Mouse (Mus musculus) layer of hippocampus, adult 9-10 months (tissue): ENCODE measurements at regions not wholly inside any gene's neighbourhood (a gene's known extent, or its start where the extent isn't known, plus 50 kb on each side); places are given as distances from the start of the nearest gene placed in this dataset.
"Not testable (repeated sequence)": the region's sequence is repeated elsewhere in the genome, so short reads cannot be mapped to it uniquely, and the experiment has no call there.

Source experiments
- DNase-seq: peaks from one replicate; pipeline ENCODE4 v3.0.0; 2022; ENCODE audit warnings: low spot score

DNA sequence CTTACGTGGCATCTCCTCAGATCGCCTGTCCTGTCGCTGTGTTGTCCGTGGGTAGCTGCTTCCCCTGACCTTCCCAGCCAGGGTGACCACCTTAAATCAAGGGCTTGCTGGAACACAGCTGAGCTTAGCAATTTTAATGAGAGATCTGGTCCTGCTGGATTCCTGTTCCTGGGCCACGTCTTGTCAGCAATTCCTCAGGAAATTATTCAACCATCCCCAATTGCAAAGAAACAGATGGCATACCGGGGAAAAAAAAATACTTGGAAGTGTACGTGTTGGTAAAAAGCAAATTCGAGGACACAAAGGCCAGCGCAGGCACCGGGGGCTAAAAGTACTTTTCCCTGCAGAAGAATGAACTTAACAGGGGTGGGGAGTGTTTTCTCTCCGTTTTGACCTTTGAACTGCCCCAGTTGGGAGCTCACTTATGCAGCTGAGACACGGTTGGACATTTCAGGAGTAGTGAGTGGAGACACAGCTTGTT is 107.0 kb upstream of the Rhobtb1 start:
- no peak for DNase-seq

DNA sequence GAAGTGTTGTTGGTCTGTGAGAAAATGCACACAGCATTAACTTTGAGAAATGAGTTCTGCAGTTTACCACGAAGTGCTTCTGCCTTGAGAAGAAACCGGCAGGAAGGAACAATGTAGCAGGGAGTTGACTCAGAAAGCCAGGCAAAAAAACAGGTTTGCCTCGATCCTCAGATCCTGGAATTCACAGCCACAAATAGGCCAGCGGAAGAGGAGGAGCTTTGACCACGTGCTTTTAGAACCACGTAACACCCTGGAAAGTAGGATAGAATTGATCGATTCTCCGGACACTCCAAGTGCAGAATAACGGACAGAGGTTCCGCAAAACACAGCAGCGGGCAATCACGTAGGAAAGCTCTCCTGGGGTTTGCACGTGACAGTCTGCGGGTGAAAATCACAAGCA is 106.0 kb upstream of the Rhobtb1 start:
- no peak for DNase-seq

GRCm38 (mm10) chr10:69046008-69046555 is 105.2 kb upstream of the Rhobtb1 start:
- no peak for DNase-seq

- no peak for DNase-seq
Observed at GRCm38 (mm10) chr10:69078008-69078407, 73.2 kb upstream of the Rhobtb1 start.

GRCm38 (mm10) chr10:69086184-69086583 is 65.0 kb upstream of the Rhobtb1 start:
- DNase-seq = no peak

DNA sequence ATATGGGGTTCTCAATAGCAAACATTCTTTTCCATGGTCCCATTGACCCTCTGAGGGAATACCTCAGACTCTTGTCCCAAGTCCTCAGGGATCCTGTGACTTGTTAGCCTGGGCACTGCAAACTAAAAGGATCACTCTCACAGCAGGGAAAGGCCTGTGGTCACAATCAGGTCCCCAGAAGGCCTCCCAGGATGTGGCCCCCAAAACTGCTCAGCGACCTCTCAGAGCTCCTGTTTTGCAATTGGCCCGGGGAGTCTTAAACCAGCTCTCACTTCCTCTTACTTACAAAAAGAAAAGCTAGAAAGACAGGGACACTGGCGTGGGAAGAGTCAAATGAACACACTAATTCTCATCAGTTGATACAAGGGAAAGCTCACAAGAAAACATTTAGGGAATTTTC is 59.4 kb upstream of the Rhobtb1 start:
- DNase-seq = no peak

- no peak for DNase-seq
Observed at GRCm38 (mm10) chr10:69100021-69100420, 51.2 kb upstream of the Rhobtb1 start.

GRCm38 (mm10) chr10:69100742-69101141 is 50.5 kb upstream of the Rhobtb1 start:
- not testable (repeated sequence) for DNase-seq
